Mouse (Mus musculus) hindbrain, embryonic 13.5 days (tissue): ENCODE measurements around the gene Tmem273. TPM values are rescaled to one million over a fixed set of nuclear protein-coding genes. Genes with fewer than 3 reads are reported as not detected.
A peak's percentile ranks its signal among the peaks of the same experiment; 100 is the strongest.

Experiments
- ATAC-seq: fragments of 200-750 bp; cut with Nextera tagmentation; 2 replicates; pipeline ENCODE4 v1.8.0; 2017; ENCODE audit warnings: moderate TSS enrichment; ENCODE audit not compliant: low FRiP score
- H3K27ac ChIP-seq: fragments of 300-500 bp; sonication (generic); 2 replicates; pipeline ENCODE4 v1.5.1; 2015; ENCODE audit warnings: inconsistent platforms, mild to moderate bottlenecking, moderate library complexity
- H3K27me3 ChIP-seq: fragments of 300-500 bp; sonication (generic); 2 replicates; pipeline ENCODE4 v1.6.1; 2015; ENCODE audit warnings: mild to moderate bottlenecking, inconsistent platforms
- H3K36me3 ChIP-seq: fragments of 300-500 bp; sonication (generic); 2 replicates; pipeline ENCODE4 v1.6.1; 2015; ENCODE audit warnings: mild to moderate bottlenecking, inconsistent platforms
- H3K4me1 ChIP-seq: fragments of 300-500 bp; sonication (generic); replicated peaks from 2 replicates; pipeline ENCODE4 v1.6.1; 2015; ENCODE audit warnings: inconsistent platforms
- H3K4me2 ChIP-seq: fragments of 300-500 bp; sonication (generic); 2 replicates; pipeline ENCODE4 v1.6.1; 2015; ENCODE audit warnings: inconsistent platforms, mild to moderate bottlenecking, moderate library complexity
- H3K4me3 ChIP-seq: fragments of 300-500 bp; sonication (generic); 2 replicates; pipeline ENCODE4 v1.5.1; 2015; ENCODE audit warnings: mild to moderate bottlenecking, inconsistent platforms
- H3K9ac ChIP-seq: fragments of 300-500 bp; sonication (generic); 2 replicates; pipeline ENCODE4 v1.6.1; 2015; ENCODE audit warnings: mild to moderate bottlenecking, inconsistent platforms
- H3K9me3 ChIP-seq: fragments of 300-500 bp; sonication (generic); 2 replicates; pipeline ENCODE4 v1.6.1; 2016; ENCODE audit warnings: inconsistent platforms
- WGBS: fragments of 180-500 bp; shearing (Covaris S2); methylation state at CpG from one replicate; pipeline ENCODE4 v1.1.7; 2015; 5-methylcytosine and 5-hydroxymethylcytosine counted together
- polyA plus RNA-seq: library from polyadenylated mRNA; unstranded; fragments of >200 nt; fragmentation: Nextera tagmentation; extraction: Ambion mirVana; gene quantifications from 2 replicates; pipeline ENCODE4 v1.2.1, GENCODE M21; 2015

Gene Tmem273
- polyA plus RNA-seq, 1 experiment from 2014 or later = 0.52 TPM

- Histone ChIP-seq H3K36me3 (no peaks in the 10 kb centered on the region), H3K4me1 (no peaks in the 10 kb centered on the region), H3K4me2 (no peak overlapping the region), H3K4me3 (no peak overlapping the region), H3K27me3 (no peaks in the 10 kb centered on the region), H3K27ac (no peak overlapping the region), H3K9ac (no peak overlapping the region), H3K9me3 (no peaks in the 10 kb centered on the region)
- no peak for ATAC-seq
- WGBS = 87% methylated on average over 4 of the region's 4 CpGs
Observed at GRCm38 (mm10) chr14:32782866-32783265, 2.9 kb upstream of the Tmem273 start.

DNA sequence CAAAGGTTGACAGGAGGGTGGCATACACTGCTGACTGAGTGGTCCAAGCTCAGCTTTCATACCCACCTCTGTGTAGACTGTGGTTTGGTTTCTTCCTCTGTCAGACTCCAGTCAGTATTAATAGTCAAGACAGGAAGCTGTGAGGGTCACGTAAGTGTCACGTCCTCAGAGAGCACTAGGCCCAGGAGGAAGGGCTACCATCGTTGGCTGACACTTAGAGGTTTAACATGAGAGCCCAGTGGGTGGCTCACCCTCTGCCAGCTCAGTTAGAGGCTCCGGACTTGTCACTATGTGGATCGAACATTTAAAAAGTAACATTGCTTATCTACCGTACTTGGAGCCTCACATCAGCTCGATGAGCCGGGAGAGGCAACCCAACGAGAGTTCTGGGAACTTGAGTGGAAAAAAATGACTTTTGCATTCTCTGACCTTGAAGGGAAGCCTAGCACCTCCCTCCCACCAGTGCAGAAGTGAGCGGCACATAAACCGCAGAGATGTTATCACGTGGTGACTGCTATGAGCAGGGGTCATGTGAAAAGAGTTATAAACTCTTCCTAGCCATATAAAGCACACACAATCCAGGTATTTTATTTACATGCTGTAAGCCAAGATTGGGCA is 1.5 kb upstream of the Tmem273 start:
- H3K27ac ChIP-seq = no peak overlapping the region
- H3K4me1 ChIP-seq = no peaks in the 10 kb centered on the region
- no peaks in the 10 kb centered on the region for H3K36me3 ChIP-seq
- no peaks in the 10 kb centered on the region for H3K9me3 ChIP-seq
- no peak overlapping the region for H3K4me3 ChIP-seq
- ATAC-seq = no peak
- H3K4me2 ChIP-seq = no peak overlapping the region
- WGBS = 84% methylated on average over 12 of the region's 12 CpGs
- H3K27me3 ChIP-seq = no peaks in the 10 kb centered on the region
- no peak overlapping the region for H3K9ac ChIP-seq

- Histone ChIP-seq H3K27ac (no peak overlapping the region), H3K9me3 (no peaks in the 10 kb centered on the region), H3K27me3 (no peaks in the 10 kb centered on the region), H3K4me3 (no peak overlapping the region), H3K36me3 (no peaks in the 10 kb centered on the region), H3K4me1 (no peaks in the 10 kb centered on the region), H3K4me2 (no peak overlapping the region), H3K9ac (no peak overlapping the region)
- 87% methylated on average over 4 of the region's 4 CpGs for WGBS
- no peak for ATAC-seq
Observed at GRCm38 (mm10) chr14:32784748-32785134, 1.0 kb upstream of the Tmem273 start.

DNA sequence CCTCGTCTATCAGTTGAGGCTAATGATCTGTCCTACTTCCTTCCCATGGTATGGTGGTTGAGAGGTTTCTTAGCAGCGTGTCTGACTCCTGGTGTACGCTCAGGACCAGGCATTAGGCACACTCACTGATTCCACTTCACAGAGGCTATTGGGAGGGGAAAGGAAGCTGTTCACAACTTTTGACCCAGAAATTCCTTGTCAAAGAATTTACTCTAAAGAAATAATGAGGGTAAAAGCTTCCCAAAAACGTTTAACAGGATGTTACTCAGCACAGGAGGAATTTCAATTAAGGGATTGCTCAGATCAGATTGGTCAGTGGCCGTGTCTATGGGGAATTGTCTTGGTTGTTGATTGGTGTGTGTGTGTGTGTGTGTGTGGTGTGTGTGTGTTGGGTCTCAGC is 1.9 kb downstream of the Tmem273 start:
- WGBS = 65% methylated on average over 5 of the region's 5 CpGs

DNA sequence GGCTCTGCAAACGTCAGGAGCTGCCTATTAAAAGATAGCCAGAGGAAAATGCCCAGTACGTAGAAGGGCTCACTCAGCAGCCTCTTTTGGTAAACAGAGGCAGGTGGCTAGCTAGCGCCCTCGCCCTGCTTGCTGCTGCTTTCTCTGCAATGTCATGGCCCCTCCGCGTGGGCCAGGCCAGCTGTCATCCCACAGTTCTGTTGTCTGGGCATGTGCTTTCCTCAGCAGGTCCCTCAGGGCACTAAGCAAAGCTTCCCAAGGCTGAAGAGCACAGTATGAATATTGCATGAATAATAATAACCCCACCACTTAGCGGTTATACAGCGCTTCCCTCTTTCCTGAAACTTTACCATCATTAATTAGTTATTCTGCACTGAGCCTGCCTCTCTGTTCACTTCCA is 10.6 kb downstream of the Tmem273 start:
- Histone ChIP-seq H3K4me3 (no peak overlapping the region), H3K27ac (no peak overlapping the region), H3K9me3 (no peaks in the 10 kb centered on the region), H3K4me2 (no peak overlapping the region), H3K4me1 (peaks cover 9% of the 10 kb centered on the region), H3K27me3 (no peaks in the 10 kb centered on the region), H3K9ac (no peak overlapping the region), H3K36me3 (no peaks in the 10 kb centered on the region)
- 51% methylated on average over 8 of the region's 8 CpGs for WGBS
- 0 out of 2 replicates have a peak, but pooled peaks have one; percentile 10 for ATAC-seq

More for the DNA sequence above, 1.9 kb downstream of the Tmem273 start:
- H3K4me2 ChIP-seq = no peak overlapping the region
- H3K27me3 ChIP-seq = no peaks in the 10 kb centered on the region
- no peaks in the 10 kb centered on the region for H3K36me3 ChIP-seq
- H3K27ac ChIP-seq = no peak overlapping the region
- H3K4me1 ChIP-seq = no peaks in the 10 kb centered on the region
- no peaks in the 10 kb centered on the region for H3K9me3 ChIP-seq
- H3K9ac ChIP-seq = no peak overlapping the region
- ATAC-seq = no peak
- H3K4me3 ChIP-seq = no peak overlapping the region

DNA sequence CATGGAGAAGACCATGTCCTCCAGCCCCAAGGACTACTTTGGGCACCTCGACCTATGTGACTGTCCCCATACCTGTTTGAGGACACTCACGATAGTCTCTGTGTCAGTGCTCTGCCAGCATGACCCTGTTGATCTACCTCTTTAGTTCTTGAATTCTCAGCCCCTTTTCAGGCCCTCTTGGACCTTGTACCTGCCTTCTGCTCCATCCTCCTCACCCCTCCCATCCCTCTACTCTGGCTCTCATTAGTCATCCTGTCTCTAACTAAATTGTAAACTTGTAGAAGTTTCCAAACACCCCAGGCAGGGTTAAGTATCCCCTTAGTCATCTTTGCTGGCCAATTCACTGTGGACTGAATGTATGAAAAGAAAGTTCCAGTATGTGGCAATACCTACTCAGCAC is 12.0 kb downstream of the Tmem273 start:
- whole genome bisulfite sequencing = 94% methylated on average over 2 of the region's 2 CpGs
- Histone ChIP-seq H3K36me3 (no peaks in the 10 kb centered on the region), H3K4me2 (no peak overlapping the region), H3K9ac (no peak overlapping the region), H3K9me3 (no peaks in the 10 kb centered on the region), H3K27ac (no peak overlapping the region), H3K4me3 (no peak overlapping the region), H3K4me1 (peaks cover 15% of the 10 kb centered on the region), H3K27me3 (no peaks in the 10 kb centered on the region)
- no peak for ATAC-seq

GRCm38 (mm10) chr14:32798355-32798754 is 12.6 kb downstream of the Tmem273 start:
- WGBS = 83% methylated on average over 4 of the region's 4 CpGs
- no peaks in the 10 kb centered on the region for H3K9me3 ChIP-seq
- H3K9ac ChIP-seq = no peak overlapping the region
- H3K36me3 ChIP-seq = no peaks in the 10 kb centered on the region
- ATAC-seq = no peak
- H3K4me3 ChIP-seq = no peak overlapping the region
- no peak overlapping the region for H3K27ac ChIP-seq
- no peaks in the 10 kb centered on the region for H3K27me3 ChIP-seq
- no peak overlapping the region for H3K4me2 ChIP-seq
- H3K4me1 ChIP-seq = peaks cover 15% of the 10 kb centered on the region

DNA sequence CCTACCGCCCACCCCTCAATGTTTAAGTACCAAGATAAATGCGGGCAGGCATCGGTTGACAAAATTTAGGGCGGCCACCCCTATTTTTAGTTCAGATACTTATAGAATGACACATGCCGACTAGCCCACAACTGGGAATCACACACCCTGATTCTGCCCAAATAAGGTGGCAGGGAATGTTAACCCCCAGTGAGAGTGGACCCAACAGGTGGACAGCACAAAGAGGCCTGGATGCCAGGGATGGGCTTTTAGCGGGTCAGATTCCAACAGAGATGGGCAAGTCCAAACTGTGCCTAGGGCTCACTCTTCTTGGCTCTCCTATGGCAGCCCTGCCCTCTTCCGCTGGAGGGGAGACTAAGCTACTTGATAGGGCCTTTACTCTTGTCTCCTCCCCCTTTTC is 14.3 kb downstream of the Tmem273 start:
- ATAC-seq = no peak
- Histone ChIP-seq H3K9me3 (no peaks in the 10 kb centered on the region), H3K4me2 (no peak overlapping the region), H3K36me3 (no peaks in the 10 kb centered on the region), H3K4me3 (no peak overlapping the region), H3K9ac (no peak overlapping the region), H3K4me1 (peaks cover 15% of the 10 kb centered on the region), H3K27me3 (no peaks in the 10 kb centered on the region), H3K27ac (no peak overlapping the region)
- WGBS = 96% methylated on average over 7 of the region's 7 CpGs

GRCm38 (mm10) chr14:32801016-32801661 is 15.4 kb downstream of the Tmem273 start:
- no peaks in the 10 kb centered on the region for H3K9me3 ChIP-seq
- ATAC-seq = no peak
- peaks cover 15% of the 10 kb centered on the region for H3K4me1 ChIP-seq
- H3K27me3 ChIP-seq = no peaks in the 10 kb centered on the region
- H3K27ac ChIP-seq = no peak overlapping the region
- no peaks in the 10 kb centered on the region for H3K36me3 ChIP-seq
- no peak overlapping the region for H3K9ac ChIP-seq
- H3K4me3 ChIP-seq = no peak overlapping the region
- no peak overlapping the region for H3K4me2 ChIP-seq
- 61% methylated on average over 11 of the region's 11 CpGs for WGBS

DNA sequence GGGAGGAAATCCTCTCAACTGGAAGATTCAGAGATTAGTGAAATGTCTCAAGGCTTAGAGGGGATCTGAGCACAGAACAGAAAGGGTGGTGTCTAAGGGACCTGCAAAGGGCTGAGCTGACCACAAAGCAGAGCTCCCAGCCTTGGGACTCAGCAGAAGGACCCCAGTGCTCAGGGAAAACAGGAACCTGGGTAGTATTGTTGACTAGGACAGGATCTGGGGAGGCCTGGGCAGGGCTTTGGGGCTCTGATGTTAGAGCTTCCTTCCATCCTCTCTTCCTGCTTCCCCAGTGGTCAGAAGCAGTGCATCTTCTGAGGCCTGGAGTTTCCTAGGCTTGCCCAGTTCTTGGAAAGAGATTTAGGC is 15.9 kb downstream of the Tmem273 start:
- Histone ChIP-seq H3K4me3 (no peak overlapping the region), H3K9me3 (no peaks in the 10 kb centered on the region), H3K4me1 (peaks cover 10% of the 10 kb centered on the region; the same call in 1 of the 2 replicates), H3K4me2 (no peak overlapping the region), H3K36me3 (no peaks in the 10 kb centered on the region), H3K27ac (no peak overlapping the region), H3K9ac (no peak overlapping the region), H3K27me3 (no peaks in the 10 kb centered on the region)
- no peak for ATAC-seq

- Histone ChIP-seq H3K4me2 (no peak overlapping the region), H3K27ac (no peak overlapping the region), H3K27me3 (no peaks in the 10 kb centered on the region), H3K4me1 (no peaks in the 10 kb centered on the region), H3K36me3 (no peaks in the 10 kb centered on the region), H3K4me3 (no peak overlapping the region), H3K9me3 (no peaks in the 10 kb centered on the region), H3K9ac (no peak overlapping the region)
- ATAC-seq = no peak
Observed at GRCm38 (mm10) chr14:32810111-32810510, 24.3 kb downstream of the Tmem273 start.

GRCm38 (mm10) chr14:32812429-32812828 is 26.7 kb downstream of the Tmem273 start:
- H3K9ac ChIP-seq = no peak overlapping the region
- H3K4me2 ChIP-seq = no peak overlapping the region
- no peak overlapping the region for H3K27ac ChIP-seq
- peaks cover 7% of the 10 kb centered on the region; the same call in 1 of the 2 replicates for H3K4me1 ChIP-seq
- 77% methylated on average over 6 of the region's 6 CpGs for WGBS
- no peak overlapping the region for H3K4me3 ChIP-seq
- no peaks in the 10 kb centered on the region for H3K9me3 ChIP-seq
- no peak for ATAC-seq
- H3K36me3 ChIP-seq = no peaks in the 10 kb centered on the region
- no peaks in the 10 kb centered on the region for H3K27me3 ChIP-seq

DNA sequence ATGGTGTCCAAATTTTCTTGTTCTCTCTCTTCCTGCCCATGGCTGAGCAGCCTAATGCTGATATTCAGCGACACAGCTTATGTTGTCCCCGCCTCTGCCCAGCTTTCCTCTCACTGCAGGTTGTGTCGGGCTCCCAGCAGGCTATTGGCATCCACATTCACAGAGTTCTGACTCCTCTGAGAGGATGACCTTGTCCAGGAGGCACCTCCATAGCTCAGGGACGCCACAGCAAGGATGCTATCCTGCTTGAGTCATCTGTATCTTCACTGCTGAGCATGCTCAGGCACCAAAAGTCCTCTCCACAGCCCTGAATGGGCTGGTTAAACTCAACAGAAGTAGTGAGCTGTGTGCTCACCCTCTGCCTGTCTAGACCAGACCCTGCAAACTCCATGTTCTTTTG is 29.2 kb downstream of the Tmem273 start:
- ATAC-seq = no peak

More for the DNA sequence above, 29.2 kb downstream of the Tmem273 start:
- Histone ChIP-seq H3K27me3 (no peaks in the 10 kb centered on the region), H3K4me2 (no peak overlapping the region), H3K27ac (no peak overlapping the region), H3K4me1 (peaks cover 19% of the 10 kb centered on the region), H3K9ac (no peak overlapping the region), H3K36me3 (no peaks in the 10 kb centered on the region), H3K9me3 (no peaks in the 10 kb centered on the region), H3K4me3 (no peak overlapping the region)
- WGBS = 64% methylated on average over 4 of the region's 4 CpGs
